Mouse (Mus musculus) hindbrain, postnatal 0 days (tissue): ENCODE data around the gene Sel1l3. TPM values are rescaled to one million over a fixed set of nuclear protein-coding genes. Genes with fewer than 3 reads are reported as not detected.

Source experiments
- ATAC-seq: fragments of 200-750 bp; cut with Nextera tagmentation; 2 replicates; pipeline ENCODE4 v1.8.0; 2017; ENCODE audit warnings: mild to moderate bottlenecking, moderate TSS enrichment, moderate library complexity
- DNase-seq: peaks from one replicate; pipeline ENCODE4 v3.0.0-alpha.2; 2015; ENCODE audit warnings: low spot score
- H3K27ac ChIP-seq: fragments of 300-500 bp; sonication (generic); 2 replicates; pipeline ENCODE4 v1.5.1; 2014; ENCODE audit warnings: mild to moderate bottlenecking
- H3K27me3 ChIP-seq: fragments of 300-500 bp; sonication (generic); 2 replicates; pipeline ENCODE4 v1.6.1; 2014; ENCODE audit warnings: low read length, mixed read lengths; ENCODE audit not compliant: insufficient read depth
- H3K36me3 ChIP-seq: fragments of 300-500 bp; sonication (generic); 2 replicates; pipeline ENCODE4 v1.6.1; 2014; ENCODE audit warnings: low read length, mixed read lengths; ENCODE audit not compliant: insufficient read depth
- H3K4me1 ChIP-seq: fragments of 300-500 bp; sonication (generic); 2 replicates; pipeline ENCODE4 v1.6.1; 2014; ENCODE audit warnings: antibody characterized with exemption, low read length, mixed read lengths; ENCODE audit not compliant: insufficient read depth
- H3K4me2 ChIP-seq: fragments of 300-500 bp; sonication (generic); 2 replicates; pipeline ENCODE4 v1.6.1; 2014; ENCODE audit warnings: low read depth, mild to moderate bottlenecking, low read length, moderate library complexity, mixed read lengths
- H3K4me3 ChIP-seq: fragments of 300-500 bp; sonication (generic); 2 replicates; pipeline ENCODE4 v1.5.1; 2014; ENCODE audit warnings: low read length
- H3K9ac ChIP-seq: fragments of 300-500 bp; sonication (generic); replicated peaks from 2 replicates; pipeline ENCODE4 v1.6.1; 2014; ENCODE audit warnings: mild to moderate bottlenecking, low read length, moderate library complexity, mixed read lengths
- H3K9me3 ChIP-seq: fragments of 300-500 bp; sonication (generic); 2 replicates; pipeline ENCODE4 v1.6.1; 2016; ENCODE audit warnings: low read length, mixed read lengths
- CTCF ChIP-seq: IDR thresholded peaks from 2 replicates; pipeline ENCODE4 v1.5.1; 2016; ENCODE audit warnings: antibody characterized with exemption, control low read depth, low read depth
- WGBS: fragments of 180-500 bp; shearing (Covaris S2); extraction: QIAGEN DNeasy Blood & Tissue Kit; methylation state at CpG from one replicate; pipeline ENCODE4 v1.1.7; 2014; 5-methylcytosine and 5-hydroxymethylcytosine counted together
- polyA plus RNA-seq: library from polyadenylated mRNA; unstranded; fragments of >200 nt; fragmentation: Nextera tagmentation; extraction: Ambion mirVana; gene quantifications from 2 replicates; pipeline ENCODE4 v1.2.1, GENCODE M21; 2015
- total RNA-seq: library from RNA; depleted of rRNA; stranded (reverse); fragments of >200 nt; gene quantifications from 2 replicates; pipeline ENCODE4 v1.2.3, GENCODE M21; 2014

Gene Sel1l3
- total and polyA plus RNA-seq, 2 experiments from 2014 or later: 4.7 to 19.1 TPM

- no peak overlapping the region for H3K27ac ChIP-seq
- DNase-seq (no peak), ATAC-seq (no peak)
- H3K4me2 ChIP-seq: no peak overlapping the region
- no peak overlapping the region for H3K4me3 ChIP-seq
- 61% methylated on average over 6 of the region's 6 CpGs for WGBS
- no peaks in the 10 kb centered on the region for H3K9me3 ChIP-seq
- H3K9ac ChIP-seq: no peak overlapping the region
- no peaks in the 10 kb centered on the region for H3K27me3 ChIP-seq
- TF ChIP-seq CTCF: no peak
- no peaks in the 10 kb centered on the region for H3K36me3 ChIP-seq
- no peaks in the 10 kb centered on the region for H3K4me1 ChIP-seq
Observed at GRCm38 (mm10) chr5:53176703-53177102, 37.0 kb downstream of the Sel1l3 start.

GRCm38 (mm10) chr5:53176075-53176474 is 37.7 kb downstream of the Sel1l3 start:
- H3K27me3 ChIP-seq: no peaks in the 10 kb centered on the region
- TF ChIP-seq CTCF: no peak
- no peak overlapping the region for H3K27ac ChIP-seq
- DNase-seq (peak; percentile 51), ATAC-seq (no peak)
- no peak overlapping the region for H3K9ac ChIP-seq
- H3K4me3 ChIP-seq: no peak overlapping the region
- H3K4me1 ChIP-seq: no peaks in the 10 kb centered on the region
- no peak overlapping the region for H3K4me2 ChIP-seq
- H3K9me3 ChIP-seq: no peaks in the 10 kb centered on the region
- WGBS: 62% methylated on average over 2 of the region's 4 CpGs
- H3K36me3 ChIP-seq: no peaks in the 10 kb centered on the region

GRCm38 (mm10) chr5:53175195-53175594 is 38.5 kb downstream of the Sel1l3 start:
- H3K4me1 ChIP-seq: no peaks in the 10 kb centered on the region
- no peak for TF ChIP-seq CTCF
- H3K9ac ChIP-seq: no peak overlapping the region
- no peak overlapping the region for H3K4me2 ChIP-seq
- no peaks in the 10 kb centered on the region for H3K9me3 ChIP-seq
- no peak overlapping the region for H3K27ac ChIP-seq
- no peak for ATAC-seq
- 85% methylated on average over 3 of the region's 3 CpGs for WGBS
- H3K36me3 ChIP-seq: no peaks in the 10 kb centered on the region
- H3K27me3 ChIP-seq: no peaks in the 10 kb centered on the region
- DNase-seq: no peak
- H3K4me3 ChIP-seq: no peak overlapping the region

GRCm38 (mm10) chr5:53174461-53174860 is 39.3 kb downstream of the Sel1l3 start:
- Histone ChIP-seq H3K4me2 (no peak overlapping the region), H3K9me3 (no peaks in the 10 kb centered on the region), H3K9ac (no peak overlapping the region), H3K27me3 (no peaks in the 10 kb centered on the region), H3K27ac (no peak overlapping the region), H3K36me3 (no peaks in the 10 kb centered on the region), H3K4me1 (no peaks in the 10 kb centered on the region), H3K4me3 (no peak overlapping the region)
- ATAC-seq (0 out of 2 replicates have a peak, but pooled peaks have one; percentile 12), DNase-seq (no peak)
- 52% methylated on average over 12 of the region's 12 CpGs for WGBS
- TF ChIP-seq CTCF: no peak

GRCm38 (mm10) chr5:53172908-53173307 is 40.8 kb downstream of the Sel1l3 start:
- 76% methylated on average over 7 of the region's 7 CpGs for WGBS
- no peak for ATAC-seq
- TF ChIP-seq CTCF: no peak
- no peaks in the 10 kb centered on the region for H3K36me3 ChIP-seq
- H3K4me2 ChIP-seq: no peak overlapping the region
- H3K9me3 ChIP-seq: no peaks in the 10 kb centered on the region
- H3K27ac ChIP-seq: no peak overlapping the region
- H3K9ac ChIP-seq: no peak overlapping the region
- no peaks in the 10 kb centered on the region for H3K27me3 ChIP-seq
- no peaks in the 10 kb centered on the region for H3K4me1 ChIP-seq
- no peak overlapping the region for H3K4me3 ChIP-seq
- DNase-seq: no peak

- DNase-seq (no peak), ATAC-seq (no peak)
- Histone ChIP-seq H3K4me1 (no peaks in the 10 kb centered on the region), H3K9ac (no peak overlapping the region), H3K27ac (no peak overlapping the region), H3K27me3 (no peaks in the 10 kb centered on the region), H3K4me2 (no peak overlapping the region), H3K9me3 (no peaks in the 10 kb centered on the region), H3K4me3 (no peak overlapping the region), H3K36me3 (no peaks in the 10 kb centered on the region)
- TF ChIP-seq CTCF: no peak
- 88% methylated on average over 10 of the region's 10 CpGs for WGBS
Observed at GRCm38 (mm10) chr5:53172256-53172636, 41.5 kb downstream of the Sel1l3 start.

GRCm38 (mm10) chr5:53171611-53172255 is 42.0 kb downstream of the Sel1l3 start:
- Histone ChIP-seq H3K27me3 (no peaks in the 10 kb centered on the region), H3K4me2 (no peak overlapping the region), H3K9me3 (no peaks in the 10 kb centered on the region), H3K27ac (no peak overlapping the region), H3K4me1 (no peaks in the 10 kb centered on the region), H3K36me3 (no peaks in the 10 kb centered on the region), H3K4me3 (no peak overlapping the region), H3K9ac (no peak overlapping the region)
- WGBS: 78% methylated on average over 6 of the region's 6 CpGs
- ATAC-seq (no peak), DNase-seq (no peak)
- TF ChIP-seq CTCF: no peak
